Mouse (Mus musculus): ENCODE measurements around the gene Ptprq.

DNA sequence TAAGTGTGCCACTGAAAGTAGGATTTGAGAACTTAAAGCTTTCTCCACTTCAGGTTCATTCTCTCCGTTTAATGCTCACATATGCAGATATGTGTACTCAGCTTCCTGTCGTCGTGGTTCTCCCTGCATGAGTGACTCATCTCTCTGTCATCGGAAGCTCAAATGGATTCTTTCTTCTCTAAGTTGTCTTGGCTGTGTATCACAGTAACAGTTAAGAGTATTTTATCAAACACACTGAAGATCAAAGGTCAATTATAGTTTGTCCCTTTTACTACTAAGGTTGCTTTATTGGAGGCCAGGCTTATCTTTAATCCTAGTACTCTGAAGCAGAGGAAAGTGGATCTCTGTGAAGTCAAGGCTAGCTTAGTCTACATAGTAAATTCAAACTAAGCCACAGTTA, 95.6 kb downstream of the Ptprq start:
- TF ChIP-seq GATA1 (IDR thresholded peaks at IDR 0.05; ENCODE audit: borderline replicate concordance, low read length) (no peak), FLI1 (IDR thresholded peaks at IDR 0.05; ENCODE audit: low read length) (no peak)

Data from megakaryocyte, embryonic 14.5 days (primary cell).